Mouse (Mus musculus) MEL (cell line): ENCODE measurements around the gene Aldh5a1. TPM values are rescaled to one million over a fixed set of nuclear protein-coding genes. Genes with fewer than 3 reads are reported as not detected.

Source experiments
- DNase-seq: peaks from one replicate; pipeline ENCODE4 v3.0.0; 2011; ENCODE audit warnings: low read depth, low spot score
- H3K27ac ChIP-seq: 2 replicates; pipeline ENCODE4 v1.5.1; 2012; ENCODE audit warnings: low read depth, mild to moderate bottlenecking, control low read depth, low read length, moderate library complexity; ENCODE audit not compliant: control insufficient read depth
- H3K27me3 ChIP-seq, 2 experiments: fragments of 150-350 bp in 1 of 2; sonication (generic) in 1 of 2; 2 replicates each; pipeline ENCODE4 v1.6.1; 2012; ENCODE audit warnings: low read length in 2 of 2, mild to moderate bottlenecking in 2 of 2, improper control_type of control experiment in 1 of 2, moderate library complexity in 1 of 2; ENCODE audit not compliant: insufficient read depth in 2 of 2, control insufficient read depth in 1 of 2
- H3K36me3 ChIP-seq, 2 experiments: 2 replicates each; pipeline ENCODE4 v1.6.1; 2012 to 2014; ENCODE audit warnings: low read length in 2 of 2, improper control_type of control experiment in 1 of 2, inconsistent platforms in 1 of 2, mild to moderate bottlenecking in 1 of 2; ENCODE audit not compliant: insufficient read depth in 2 of 2, control insufficient read depth in 1 of 2
- H3K4me1 ChIP-seq, 2 experiments: fragments of 150-350 bp in 1 of 2; sonication (generic) in 1 of 2; 2 replicates each; pipeline ENCODE4 v1.6.1; 2012; ENCODE audit warnings: low read length in 2 of 2, improper control_type of control experiment in 1 of 2, mild to moderate bottlenecking in 1 of 2; ENCODE audit not compliant: insufficient read depth in 2 of 2, control insufficient read depth in 1 of 2
- H3K4me3 ChIP-seq, 2 experiments: fragments of 150-350 bp in 1 of 2; sonication (generic) in 1 of 2; 2 replicates each; pipeline ENCODE4 v1.5.1; 2012; ENCODE audit warnings: low read depth in 2 of 2, low read length in 2 of 2, mild to moderate bottlenecking in 2 of 2, moderate library complexity in 2 of 2, control low read depth in 1 of 2, improper control_type of control experiment in 1 of 2; ENCODE audit not compliant: control insufficient read depth in 1 of 2, insufficient read depth in 1 of 2
- H3K79me2 ChIP-seq: 2 replicates; pipeline ENCODE4 v1.6.1; 2012; ENCODE audit warnings: mild to moderate bottlenecking, low read length, moderate library complexity; ENCODE audit not compliant: control insufficient read depth, poor library complexity, insufficient read depth
- H3K9ac ChIP-seq: 2 replicates; pipeline ENCODE4 v1.6.1; 2012; ENCODE audit warnings: low read depth, mild to moderate bottlenecking, control low read depth, low read length, moderate library complexity; ENCODE audit not compliant: control insufficient read depth, poor library complexity, severe bottlenecking
- H3K9me3 ChIP-seq: fragments of 150-350 bp; sonication (generic); replicated peaks from 2 replicates; pipeline ENCODE4 v1.6.1; 2012; ENCODE audit warnings: mild to moderate bottlenecking, low read length, improper control_type of control experiment, moderate library complexity; ENCODE audit not compliant: insufficient read depth
- BHLHE40 ChIP-seq: IDR thresholded peaks from 2 replicates; pipeline ENCODE4 v1.6.1; 2012; ENCODE audit warnings: low read depth, mild to moderate bottlenecking, inconsistent platforms, low read length, improper control_type of control experiment, borderline replicate concordance
- CHD1 ChIP-seq: IDR thresholded peaks from 2 replicates; pipeline ENCODE4 v1.6.1; 2012; ENCODE audit warnings: low read depth, mild to moderate bottlenecking, inconsistent platforms, low read length, improper control_type of control experiment
- CHD2 ChIP-seq: IDR thresholded peaks from 2 replicates; pipeline ENCODE4 v1.6.1; 2011; ENCODE audit warnings: low read length, improper control_type of control experiment
- HCFC1 ChIP-seq: IDR thresholded peaks from 2 replicates; pipeline ENCODE4 v1.6.1; 2012; ENCODE audit warnings: low read depth, mild to moderate bottlenecking, inconsistent platforms, low read length, improper control_type of control experiment, moderate library complexity
- JUND ChIP-seq: IDR thresholded peaks from 2 replicates; pipeline ENCODE4 v1.6.1; 2011; ENCODE audit warnings: low read depth, mild to moderate bottlenecking, improper control_type of control experiment, low read length
- KAT2A ChIP-seq: conservative IDR thresholded peaks from 2 replicates; pipeline ENCODE4 v1.6.1; 2012; ENCODE audit warnings: low read depth, low read length, improper control_type of control experiment, inconsistent platforms
- MAFK ChIP-seq: IDR thresholded peaks from 2 replicates; pipeline ENCODE4 v1.6.1; 2011; ENCODE audit warnings: low read depth, mild to moderate bottlenecking, low read length, improper control_type of control experiment, borderline replicate concordance
- MEF2A ChIP-seq: IDR thresholded peaks from 2 replicates; pipeline ENCODE4 v1.6.1; 2014; ENCODE audit warnings: low read depth, mild to moderate bottlenecking, inconsistent platforms, low read length, improper control_type of control experiment; ENCODE audit not compliant: poor library complexity, insufficient replicate concordance, severe bottlenecking; ENCODE audit errors: extremely low read depth
- MXI1 ChIP-seq: IDR thresholded peaks from 2 replicates; pipeline ENCODE4 v1.6.1; 2011; ENCODE audit warnings: mild to moderate bottlenecking, low read depth, low read length, improper control_type of control experiment
- MYB ChIP-seq: IDR thresholded peaks from 2 replicates; pipeline ENCODE4 v1.6.1; 2011; ENCODE audit warnings: mild to moderate bottlenecking, low read depth, low read length, improper control_type of control experiment
- MYC ChIP-seq: IDR thresholded peaks from 2 replicates; pipeline ENCODE4 v1.6.1; 2011; ENCODE audit warnings: low read depth, mild to moderate bottlenecking, low read length, improper control_type of control experiment, moderate library complexity
- NELFE ChIP-seq: IDR thresholded peaks from 2 replicates; pipeline ENCODE4 v1.6.1; 2011; ENCODE audit warnings: low read depth, low read length, improper control_type of control experiment
- NRF1 ChIP-seq: IDR thresholded peaks from 2 replicates; pipeline ENCODE4 v1.6.1; 2014; ENCODE audit warnings: low read depth, mild to moderate bottlenecking, inconsistent platforms, low read length, improper control_type of control experiment, moderate library complexity; ENCODE audit not compliant: poor library complexity, insufficient read depth, severe bottlenecking
- POLR2A ChIP-seq, 2 experiments: IDR thresholded peaks; 2 replicates each; pipeline ENCODE4 v1.6.1; 2011 to 2012; ENCODE audit warnings: low read length in 2 of 2, mild to moderate bottlenecking in 2 of 2, control low read depth in 1 of 2, improper control_type of control experiment in 1 of 2, low read depth in 1 of 2, moderate library complexity in 1 of 2; ENCODE audit not compliant: control insufficient read depth in 1 of 2, insufficient read depth in 1 of 2, poor library complexity in 1 of 2
- POLR2AphosphoS2 ChIP-seq: IDR thresholded peaks from 2 replicates; pipeline ENCODE4 v1.6.1; 2011; ENCODE audit warnings: low read length, improper control_type of control experiment
- POLR2AphosphoS5 ChIP-seq: IDR thresholded peaks from 2 replicates; pipeline ENCODE4 v1.6.1; 2012; ENCODE audit warnings: low read depth, borderline replicate concordance, mild to moderate bottlenecking, inconsistent platforms, low read length, moderate library complexity, mixed read lengths
- RCOR1 ChIP-seq: IDR thresholded peaks from 2 replicates; pipeline ENCODE4 v1.6.1; 2012; ENCODE audit warnings: low read depth, mild to moderate bottlenecking, inconsistent platforms, low read length, improper control_type of control experiment
- UBTF ChIP-seq: IDR thresholded peaks from 2 replicates; pipeline ENCODE4 v1.6.1; 2012; ENCODE audit warnings: low read depth, mild to moderate bottlenecking, inconsistent platforms, low read length, improper control_type of control experiment, moderate library complexity, borderline replicate concordance; ENCODE audit not compliant: insufficient read depth
- USF2 ChIP-seq, 2 experiments: IDR thresholded peaks; 2 replicates each; pipeline ENCODE4 v1.6.1; 2011 to 2012; ENCODE audit warnings: improper control_type of control experiment in 2 of 2, low read length in 2 of 2, borderline replicate concordance in 1 of 2, inconsistent platforms in 1 of 2, low read depth in 1 of 2, mild to moderate bottlenecking in 1 of 2; ENCODE audit not compliant: insufficient read depth in 1 of 2
- ZC3H11A ChIP-seq: IDR thresholded peaks from 2 replicates; pipeline ENCODE4 v1.6.1; 2012; ENCODE audit warnings: low read depth, mild to moderate bottlenecking, inconsistent platforms, low read length, improper control_type of control experiment
- ZKSCAN1 ChIP-seq: IDR thresholded peaks from 2 replicates; pipeline ENCODE4 v1.6.1; 2012; ENCODE audit warnings: low read depth, mild to moderate bottlenecking, inconsistent platforms, low read length, improper control_type of control experiment, moderate library complexity
- ZMIZ1 ChIP-seq: IDR thresholded peaks from 2 replicates; pipeline ENCODE4 v1.6.1; 2012; ENCODE audit warnings: low read depth, mild to moderate bottlenecking, inconsistent platforms, low read length, improper control_type of control experiment, moderate library complexity
- ZNF384 ChIP-seq: IDR thresholded peaks from 2 replicates; pipeline ENCODE4 v1.6.1; 2012; ENCODE audit warnings: low read depth, mild to moderate bottlenecking, inconsistent platforms, low read length, improper control_type of control experiment
- polyA plus RNA-seq, 2 experiments: library from polyadenylated mRNA; stranded (reverse) in 1 of 2; unstranded in 1 of 2; fragments of >175 nt in 1 of 2; fragments of >200 nt in 1 of 2; gene quantifications; 2 replicates each; pipeline versions ENCODE4 v1.2.1 to v1.2.4; 2012; ENCODE audit warnings: low replicate concordance in 2 of 2, low read depth in 1 of 2; ENCODE audit not compliant: insufficient read length in 2 of 2, insufficient read depth in 1 of 2, missing spikeins in 1 of 2
- total RNA-seq: library from RNA; depleted of rRNA; stranded (reverse); fragments of 300-350 nt; gene quantifications from 2 replicates; pipeline ENCODE4 v1.2.3, GENCODE M21; 2012

The Aldh5a1 gene
- total and polyA plus RNA-seq, 3 experiments: 0.04 to 0.15 TPM; not detected in 1

DNA sequence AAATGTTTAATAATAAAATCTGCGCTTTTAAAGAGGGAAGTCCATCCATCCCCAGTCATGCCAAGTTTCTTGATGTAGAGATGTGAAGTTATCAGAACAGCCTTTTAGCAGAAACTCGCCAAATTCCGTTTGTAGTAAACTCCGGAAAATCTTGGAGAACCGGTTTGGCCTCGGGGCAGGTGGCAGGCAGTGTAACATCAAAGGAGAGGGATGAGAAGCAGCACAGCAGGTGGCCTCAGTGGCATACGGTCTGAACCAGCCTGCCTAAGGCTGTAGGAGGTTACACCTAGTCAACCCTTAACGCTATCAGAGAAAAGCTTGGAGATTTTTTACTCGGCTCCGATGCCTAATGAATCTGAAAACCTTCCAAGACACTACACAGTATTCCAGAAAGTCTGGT, 18.0 kb upstream of the Aldh5a1 start:
- Histone ChIP-seq H3K27me3 (no peaks in the 10 kb centered on the region; a peak in 2 of 4 replicates), H3K9me3 (no peaks in the 10 kb centered on the region), H3K4me1 (peaks cover 2 to 11% of the 10 kb centered on the region in 2 experiments; a peak in 3 of 4 replicates), H3K4me3 (no peak overlapping the region), H3K79me2 (no peaks in the 10 kb centered on the region), H3K27ac (no peak overlapping the region), H3K36me3 (peaks cover 0 to 7% of the 10 kb centered on the region in 2 experiments; a peak in 2 of 4 replicates), H3K9ac (no peak overlapping the region)
- no peak for TF ChIP-seq POLR2A (IDR thresholded peaks at IDR 0.05; ENCODE audit: control insufficient read depth in 1 of 2, insufficient read depth in 1 of 2, low read depth in 1 of 2, low read length in 2 of 2, poor library complexity in 1 of 2)
- no peak for TF ChIP-seq MAFK
- TF ChIP-seq CHD2: no peak
- no peak for TF ChIP-seq NELFE
- no peak for TF ChIP-seq MYC
- TF ChIP-seq POLR2AphosphoS5: no peak
- no peak for TF ChIP-seq RCOR1
- no peak for DNase-seq

DNA sequence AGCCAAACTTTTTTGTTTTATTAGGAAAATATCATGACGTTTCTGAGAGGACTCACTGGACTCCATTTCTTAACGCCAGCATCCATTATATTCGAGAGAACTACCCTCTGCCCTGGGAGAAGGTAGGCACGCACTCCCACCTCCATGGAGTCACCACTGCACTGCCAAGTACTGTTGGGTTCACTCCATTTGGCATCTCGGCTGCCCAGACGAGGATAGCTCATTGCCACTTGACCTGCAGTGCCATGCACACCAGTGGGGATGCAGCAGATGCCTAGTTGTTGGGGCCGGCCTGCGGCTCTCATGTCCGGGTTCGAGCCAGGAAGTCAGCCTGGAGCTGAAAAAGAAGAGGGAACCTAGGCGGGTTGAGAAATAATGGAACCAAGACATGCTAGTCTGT, 17.6 kb upstream of the Aldh5a1 start:
- Histone ChIP-seq H3K4me1 (peaks cover 2 to 11% of the 10 kb centered on the region in 2 experiments; a peak in 3 of 4 replicates), H3K9me3 (no peaks in the 10 kb centered on the region), H3K36me3 (peaks cover 0 to 7% of the 10 kb centered on the region in 2 experiments; a peak in 2 of 4 replicates), H3K27ac (no peak overlapping the region), H3K27me3 (no peaks in the 10 kb centered on the region; a peak in 2 of 4 replicates), H3K4me3 (no peak overlapping the region), H3K79me2 (no peaks in the 10 kb centered on the region), H3K9ac (no peak overlapping the region)
- DNase-seq: no peak
- no peak for TF ChIP-seq JUND
- no peak for TF ChIP-seq MYB
- TF ChIP-seq RCOR1: no peak
- TF ChIP-seq KAT2A: no peak
- no peak for TF ChIP-seq HCFC1
- no peak for TF ChIP-seq BHLHE40
- no peak for TF ChIP-seq ZC3H11A
- no peak for TF ChIP-seq NRF1
- no peak for TF ChIP-seq ZMIZ1
- TF ChIP-seq POLR2AphosphoS2: no peak
- no peak for TF ChIP-seq NELFE
- no peak for TF ChIP-seq MEF2A
- TF ChIP-seq USF2 (IDR thresholded peaks at IDR 0.05; ENCODE audit: borderline replicate concordance in 1 of 2, insufficient read depth in 1 of 2, low read depth in 1 of 2, low read length in 2 of 2): no peak
- TF ChIP-seq UBTF: no peak
- TF ChIP-seq MXI1: no peak
- TF ChIP-seq CHD1: no peak
- TF ChIP-seq POLR2A (IDR thresholded peaks at IDR 0.05; ENCODE audit: control insufficient read depth in 1 of 2, insufficient read depth in 1 of 2, low read depth in 1 of 2, low read length in 2 of 2, poor library complexity in 1 of 2): no peak
- TF ChIP-seq ZNF384: no peak
- no peak for TF ChIP-seq ZKSCAN1
